ENCODE assay signal across 7 mouse cellular contexts in genomic region chr10:4078979-4079630, GRCm38 (mm10).
DNase-seq lines count a peak whose midpoint lies in the region; ATAC-seq lines count a peak whose summit lies in the region.

No protein-coding gene starts in this region.

- no peak overlapping the region for H3K4me3 ChIP-seq in heart, embryonic 15.5 days
- H3K4me3 ChIP-seq in limb, embryonic 15.5 days, result no peak overlapping the region
- H3K4me3 ChIP-seq in forebrain, embryonic 10.5 days, result no peak overlapping the region

- peak; percentile 77 for ATAC-seq in heart, embryonic 15.5 days (replicated peaks; ENCODE audit: insufficient number of reproducible peaks, insufficient read depth, low FRiP score, low read depth)
- no peak for ATAC-seq in limb, embryonic 15.5 days (ENCODE audit: insufficient number of reproducible peaks, low FRiP score, low TSS enrichment, low read depth)

- 38% methylated on average over 8 of the region's 8 CpGs for WGBS in heart, embryonic 15.5 days
- WGBS in limb, embryonic 15.5 days, result 62% methylated on average over 8 of the region's 8 CpGs
- WGBS in forebrain, embryonic 10.5 days, result 83% methylated on average over 8 of the region's 8 CpGs

- H3K36me3 ChIP-seq in heart, embryonic 15.5 days, result no peaks in the 10 kb centered on the region; the same call in 1 of the 2 replicates
- no peaks in the 10 kb centered on the region for H3K36me3 ChIP-seq in limb, embryonic 15.5 days
- peaks cover 4% of the 10 kb centered on the region for H3K36me3 ChIP-seq in forebrain, embryonic 10.5 days (replicated peaks)

- H3K9me3 ChIP-seq in heart, embryonic 15.5 days (replicated peaks), result no peaks in the 10 kb centered on the region
- no peaks in the 10 kb centered on the region for H3K9me3 ChIP-seq in limb, embryonic 15.5 days
- H3K9me3 ChIP-seq in forebrain, embryonic 10.5 days, result no peaks in the 10 kb centered on the region

- DNase-seq in 3134 (ENCODE audit: extremely low read depth, insufficient read length, low spot score), result peak; percentile 32
- DNase-seq in 416B (ENCODE audit: low read depth), result peak; percentile 63
- no peak for DNase-seq in cerebellum, postnatal 25 days
- DNase-seq in forebrain, embryonic 10.5 days (ENCODE audit: extremely low spot score, low spot score), result no peak
- DNase-seq in layer of hippocampus, postnatal 10 days (ENCODE audit: low spot score in 2 of 2), result no peak

- peak overlapping the region; percentile 20; the same call in 1 of the 2 replicates for H3K4me2 ChIP-seq in heart, embryonic 15.5 days
- no peak overlapping the region for H3K4me2 ChIP-seq in limb, embryonic 15.5 days

- H3K4me1 ChIP-seq in heart, embryonic 15.5 days (replicated peaks), result peaks cover 22% of the 10 kb centered on the region
- peaks cover 10% of the 10 kb centered on the region for H3K4me1 ChIP-seq in limb, embryonic 15.5 days
- H3K4me1 ChIP-seq in forebrain, embryonic 10.5 days, result no peaks in the 10 kb centered on the region

- H3K27ac ChIP-seq in heart, embryonic 15.5 days, result peak overlapping the region; percentile 85
- peak overlapping the region; percentile 23 for H3K27ac ChIP-seq in limb, embryonic 15.5 days
- H3K27ac ChIP-seq in forebrain, embryonic 10.5 days, result no peak overlapping the region; the same call in 1 of the 2 replicates

- H3K27me3 ChIP-seq in heart, embryonic 15.5 days, result no peaks in the 10 kb centered on the region
- H3K27me3 ChIP-seq in limb, embryonic 15.5 days, result no peaks in the 10 kb centered on the region
- H3K27me3 ChIP-seq in forebrain, embryonic 10.5 days (ENCODE audit: poor library complexity, severe bottlenecking), result no peaks in the 10 kb centered on the region

- no peak overlapping the region for H3K9ac ChIP-seq in heart, embryonic 15.5 days
- H3K9ac ChIP-seq in limb, embryonic 15.5 days, result no peak overlapping the region

Comparison
In these comparisons a context has a peak if more than half of its experiments do, and no peak if none do; other contexts are left out.
1. DNase-seq: peak in 3134 (single experiment) and 416B (single experiment); none in cerebellum, postnatal 25 days (0 of 2), forebrain, embryonic 10.5 days (single experiment) and layer of hippocampus, postnatal 10 days (0 of 2).